Comparison of ENCODE assay signal across 12 mouse cellular contexts in the genomic region with DNA sequence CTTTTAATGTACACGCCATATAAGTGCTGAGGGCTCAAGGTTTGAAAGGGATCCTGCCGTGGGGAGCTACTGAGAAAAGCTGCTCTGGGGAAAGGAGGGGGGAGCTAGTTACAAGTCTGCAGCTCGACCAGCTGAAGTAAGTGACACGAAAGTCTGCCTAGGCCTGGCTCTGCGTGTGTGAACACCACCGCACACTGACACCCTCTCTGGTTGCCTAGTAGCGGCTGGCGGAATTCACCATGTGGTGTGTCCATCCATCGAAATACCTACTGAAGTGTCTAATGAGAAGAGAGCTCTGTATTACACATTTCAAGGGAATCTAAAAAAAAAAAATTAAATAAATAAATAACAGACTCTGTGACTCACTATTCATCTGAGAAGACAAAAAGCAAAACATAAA.
DNase-seq lines count a peak whose midpoint lies in the region; ATAC-seq and TF ChIP-seq lines count a peak whose summit lies in the region.
"Had no signal": no experiment of that assay in that cellular context is flagged by ENCODE, and none has a peak within 500 bp of the region (broad histone marks: within the 10 kb centered on the region; RNA-seq: fewer than 3 reads in every experiment).

No protein-coding gene starts in this region.

- H3K9ac ChIP-seq in neural tube, embryonic 12.5 days, result no peak overlapping the region
- no peak overlapping the region for H3K9ac ChIP-seq in hindbrain, embryonic 14.5 days
- H3K9ac ChIP-seq in heart, embryonic 11.5 days (ENCODE audit: low read depth, low read length), result no peak overlapping the region
- H3K9ac ChIP-seq: heart, embryonic 13.5 days had no signal

- no peak overlapping the region for H3K4me2 ChIP-seq in neural tube, embryonic 12.5 days (replicated peaks)
- no peak overlapping the region for H3K4me2 ChIP-seq in hindbrain, embryonic 14.5 days (replicated peaks)
- H3K4me2 ChIP-seq in heart, embryonic 11.5 days, result no peak overlapping the region
- H3K4me2 ChIP-seq: heart, embryonic 13.5 days had no signal

- H3K27me3 ChIP-seq in neural tube, embryonic 12.5 days (replicated peaks), result no peaks in the 10 kb centered on the region
- no peaks in the 10 kb centered on the region for H3K27me3 ChIP-seq in hindbrain, embryonic 14.5 days (ENCODE audit: control insufficient read depth, insufficient read depth, low read length)
- H3K27me3 ChIP-seq in heart, embryonic 11.5 days (ENCODE audit: control insufficient read depth, insufficient read depth, low read length), result no peaks in the 10 kb centered on the region
- H3K27me3 ChIP-seq: heart, embryonic 13.5 days had no signal

- no peak for DNase-seq in neural tube, embryonic 10.5 days (ENCODE audit: extremely low spot score, low spot score)
- no peak for DNase-seq in hindbrain, embryonic 14.5 days (ENCODE audit: low spot score)
- peak; percentile 23 to 47 for DNase-seq in left cerebral cortex, adult 2 months (ENCODE audit: extremely low spot score in 1 of 2, low spot score in 2 of 2)
- DNase-seq in heart, postnatal 36 days, result no peak
- no peak for DNase-seq in kidney, adult 9 months
- DNase-seq in testis, postnatal 10 days (ENCODE audit: low spot score), result no peak
- DNase-seq: cerebellum, adult 2 months; thymus, adult 2 months had no signal

- 52% methylated on average over 9 of the region's 9 CpGs for WGBS in neural tube, embryonic 12.5 days
- WGBS in hindbrain, embryonic 14.5 days, result 40% methylated on average over 9 of the region's 9 CpGs
- 72% methylated on average over 9 of the region's 9 CpGs for WGBS in heart, embryonic 11.5 days (ENCODE audit: insufficient replicate concordance)

- H3K4me1 ChIP-seq in neural tube, embryonic 12.5 days, result no peaks in the 10 kb centered on the region
- peaks cover 4% of the 10 kb centered on the region for H3K4me1 ChIP-seq in hindbrain, embryonic 14.5 days (replicated peaks; ENCODE audit: control insufficient read depth, insufficient read depth, low read length)
- peaks cover under 1% of the 10 kb centered on the region; the same call in 1 of the 2 replicates for H3K4me1 ChIP-seq in heart, embryonic 11.5 days (ENCODE audit: control insufficient read depth, insufficient read depth, low read length)

- H3K27ac ChIP-seq in neural tube, embryonic 12.5 days, result no peak overlapping the region
- H3K27ac ChIP-seq in hindbrain, embryonic 14.5 days, result no peak overlapping the region
- H3K27ac ChIP-seq in left cerebral cortex, adult 2 months, result no peak overlapping the region; the same call in 1 of the 2 replicates
- H3K27ac ChIP-seq in heart, embryonic 11.5 days (ENCODE audit: low read depth, low read length), result no peak overlapping the region
- H3K27ac ChIP-seq: heart, embryonic 13.5 days had no signal

- TF ChIP-seq CTCF in left cerebral cortex, adult 2 months (IDR thresholded peaks at IDR 0.05), result no peak

- ATAC-seq in neural tube, embryonic 12.5 days (ENCODE audit: low FRiP score, low read depth), result 0 out of 2 replicates have a peak, but pooled peaks have one; percentile 41
- peak; percentile 62; the same call in 1 of the 2 replicates for ATAC-seq in hindbrain, embryonic 14.5 days (ENCODE audit: low FRiP score)
- ATAC-seq in heart, embryonic 11.5 days (replicated peaks; ENCODE audit: insufficient number of reproducible peaks, low FRiP score, low TSS enrichment), result no peak

- no peak overlapping the region for H3K4me3 ChIP-seq in neural tube, embryonic 12.5 days
- H3K4me3 ChIP-seq in hindbrain, embryonic 14.5 days (replicated peaks; ENCODE audit: low read length), result no peak overlapping the region
- H3K4me3 ChIP-seq in left cerebral cortex, adult 2 months, result no peak overlapping the region
- no peak overlapping the region for H3K4me3 ChIP-seq in heart, embryonic 11.5 days (ENCODE audit: low read depth, low read length)
- H3K4me3 ChIP-seq: erythroblast, embryonic 14.5 days; heart, embryonic 13.5 days had no signal

- no peaks in the 10 kb centered on the region for H3K9me3 ChIP-seq in neural tube, embryonic 12.5 days
- no peaks in the 10 kb centered on the region for H3K9me3 ChIP-seq in hindbrain, embryonic 14.5 days (ENCODE audit: control insufficient read depth, low read length)
- H3K9me3 ChIP-seq in heart, embryonic 11.5 days (replicated peaks; ENCODE audit: control insufficient read depth, low read length), result no peaks in the 10 kb centered on the region
- H3K9me3 ChIP-seq: heart, embryonic 13.5 days had no signal

- H3K36me3 ChIP-seq in neural tube, embryonic 12.5 days, result no peaks in the 10 kb centered on the region
- H3K36me3 ChIP-seq in hindbrain, embryonic 14.5 days (replicated peaks; ENCODE audit: control insufficient read depth, insufficient read depth), result no peaks in the 10 kb centered on the region
- no peaks in the 10 kb centered on the region for H3K36me3 ChIP-seq in heart, embryonic 11.5 days (ENCODE audit: control insufficient read depth, insufficient read depth, low read length)
- H3K36me3 ChIP-seq: heart, embryonic 13.5 days had no signal

- intact Hi-C loops in left cerebral cortex, adult 2 months (cut with DNase I), result loop anchor here (10.0 kb wide), 2 partner anchors 173 to 447 kb away; no protein-coding TSS in a partner anchor
- intact Hi-C loops in heart, postnatal 36 days (cut with DNase I), result no loop called here

Comparison
In these comparisons a context has a peak if more than half of its experiments do, and no peak if none do; other contexts are left out.
1. DNase-seq: peak in left cerebral cortex, adult 2 months (2 of 2); none in neural tube, embryonic 10.5 days (single experiment), hindbrain, embryonic 14.5 days (single experiment), heart, postnatal 36 days (0 of 2), kidney, adult 9 months (single experiment) and testis, postnatal 10 days (single experiment).